Mouse (Mus musculus): Measurements from ENCODE around the gene 1700020A23Rik. TPM values are rescaled to one million over a fixed set of nuclear protein-coding genes. Genes with fewer than 3 reads are reported as not detected.
"Not testable (repeated sequence)": the region's sequence is repeated elsewhere in the genome, so short reads cannot be mapped to it uniquely, and the experiment has no call there.

1700020A23Rik gene
- not detected in 2 replicates for polyA plus RNA-seq (2016; fragmentation: Nextera tagmentation; extraction: Ambion mirVana)

DNA sequence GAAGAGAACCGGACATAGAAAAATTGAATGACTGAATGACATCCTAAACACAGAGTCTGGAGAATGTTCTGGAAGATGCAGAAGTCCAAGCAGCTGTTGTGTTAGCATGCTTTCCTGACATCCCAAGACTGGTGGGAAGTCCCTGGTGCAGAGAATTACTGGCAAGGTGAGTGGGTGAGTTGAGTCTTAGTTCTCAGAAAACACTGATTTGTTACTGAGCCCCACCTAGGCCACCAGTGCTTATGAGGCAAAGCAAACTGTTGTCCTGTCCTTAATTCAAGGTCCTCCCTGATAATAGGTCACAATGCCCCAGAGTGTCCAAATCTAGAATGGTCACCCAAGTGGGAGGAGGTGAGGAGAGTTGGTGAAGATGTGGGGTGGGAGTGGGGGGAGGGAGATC, at the start of gene 1700020A23Rik, which contains the start of gene Gm28372:
TSS of gene 1700020A23Rik (plus strand) at position 321 of the 400 bp plus-strand sequence.
TSS of gene Gm28372 (plus strand) at position 301 of the 400 bp plus-strand sequence.
- peaks cover 3% of the 10 kb centered on the region; the same call in 1 of the 2 replicates for H3K27me3 ChIP-seq
- no peaks in the 10 kb centered on the region for H3K36me3 ChIP-seq
- H3K4me2 ChIP-seq = no peak within 1 kb of the TSS
- no peak within 1 kb of the TSS for H3K4me3 ChIP-seq (replicated peaks)
- ATAC-seq (ENCODE audit: insufficient number of reproducible peaks, insufficient read depth, low FRiP score, low TSS enrichment, low read depth) = no peak
- no peak within 1 kb of the TSS for H3K9ac ChIP-seq (replicated peaks)
- peaks cover 28% of the 10 kb centered on the region for H3K4me1 ChIP-seq (replicated peaks)
- H3K27ac ChIP-seq = no peak within 1 kb of the TSS
- H3K9me3 ChIP-seq = no peaks in the 10 kb centered on the region
- WGBS = 83% methylated on average over 1 of the region's 1 CpGs

DNA sequence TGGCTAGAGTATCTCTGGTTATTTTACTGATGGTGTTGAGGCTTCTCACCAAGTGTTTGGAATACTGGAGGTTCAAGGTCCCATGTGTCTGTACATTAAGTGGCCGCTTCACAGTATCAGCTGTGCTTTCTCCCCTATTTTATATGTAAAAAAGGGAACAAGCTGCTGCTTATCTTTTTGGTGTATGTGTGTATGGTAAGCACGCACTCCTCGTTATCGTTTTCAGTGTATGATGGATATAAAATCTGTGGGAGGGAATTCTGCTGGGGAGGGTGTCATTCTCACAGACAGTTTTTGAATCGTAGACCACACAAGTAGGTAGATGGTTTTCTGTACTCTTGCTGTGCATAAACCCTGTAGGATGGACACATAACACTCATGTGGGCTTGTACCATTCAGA, 47.5 kb upstream of the 1700020A23Rik start:
- no peak overlapping the region for H3K9ac ChIP-seq (replicated peaks)
- WGBS = 95% methylated on average over 5 of the region's 5 CpGs
- ATAC-seq (ENCODE audit: insufficient number of reproducible peaks, insufficient read depth, low FRiP score, low TSS enrichment, low read depth) = no peak
- H3K4me2 ChIP-seq = no peak overlapping the region
- H3K36me3 ChIP-seq = no peaks in the 10 kb centered on the region
- H3K27ac ChIP-seq = no peak overlapping the region
- H3K27me3 ChIP-seq = peaks cover 58% of the 10 kb centered on the region
- H3K9me3 ChIP-seq = no peaks in the 10 kb centered on the region
- no peak overlapping the region for H3K4me3 ChIP-seq (replicated peaks)
- peaks cover 8% of the 10 kb centered on the region; the same call in 1 of the 2 replicates for H3K4me1 ChIP-seq (replicated peaks)

DNA sequence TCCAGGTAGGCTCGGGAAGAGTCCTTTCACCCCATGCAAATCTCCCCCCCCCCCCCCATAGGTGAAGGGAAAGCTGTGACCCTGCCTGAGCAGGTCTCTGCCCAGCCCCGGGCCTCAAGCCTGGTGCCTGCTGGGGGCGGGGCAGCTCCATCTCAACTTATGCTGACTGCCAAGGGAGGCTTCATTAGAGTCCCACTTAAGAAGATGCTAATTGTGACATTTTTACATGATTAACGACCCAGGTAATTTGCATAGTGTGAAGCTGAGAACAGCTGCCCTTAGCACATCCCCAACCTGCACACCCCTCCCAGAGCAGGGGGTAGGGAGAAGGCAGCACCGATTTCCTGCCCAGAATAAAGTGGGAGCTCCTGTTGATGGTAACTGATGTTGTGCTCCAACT, 46.2 kb upstream of the 1700020A23Rik start:
- Histone ChIP-seq H3K4me3 (replicated peaks) (no peak overlapping the region), H3K9me3 (no peaks in the 10 kb centered on the region), H3K4me2 (no peak overlapping the region)

DNA sequence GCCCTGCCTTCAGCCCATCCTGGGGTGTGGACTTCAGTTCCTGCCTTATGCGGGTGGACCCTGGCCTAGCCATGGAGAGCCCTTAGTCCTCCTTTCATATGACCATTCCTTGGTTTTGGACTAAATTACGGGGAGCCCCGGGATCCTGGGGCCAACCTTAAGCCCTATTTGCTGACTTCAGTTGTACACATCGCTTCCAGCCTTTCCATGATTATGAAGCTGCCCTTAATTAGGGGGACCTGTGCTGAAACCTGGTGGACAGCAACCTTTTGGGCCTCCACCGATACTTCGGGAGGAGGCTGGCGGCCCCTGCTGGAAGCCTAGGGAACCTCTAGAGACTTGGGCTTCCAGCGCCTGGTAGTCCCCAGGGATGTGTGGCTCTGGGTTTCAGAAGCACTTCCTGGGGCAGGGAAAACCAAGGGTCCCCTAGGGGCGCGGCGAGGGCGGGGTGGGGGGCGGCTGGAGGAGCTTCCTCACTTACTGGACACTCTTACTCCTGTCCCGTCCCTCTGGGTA, 42.5 kb upstream of the 1700020A23Rik start:
- H3K27me3 ChIP-seq = peaks cover 96% of the 10 kb centered on the region
- ATAC-seq (ENCODE audit: insufficient number of reproducible peaks, insufficient read depth, low FRiP score, low TSS enrichment, low read depth) = no peak
- WGBS = 3% methylated on average over 14 of the region's 14 CpGs

More for the DNA sequence above, 46.2 kb upstream of the 1700020A23Rik start:
- Histone ChIP-seq H3K27me3 (peaks cover 71% of the 10 kb centered on the region), H3K36me3 (no peaks in the 10 kb centered on the region), H3K27ac (no peak overlapping the region), H3K4me1 (replicated peaks) (peaks cover 8% of the 10 kb centered on the region; the same call in 1 of the 2 replicates), H3K9ac (replicated peaks) (no peak overlapping the region)
- ATAC-seq (ENCODE audit: insufficient number of reproducible peaks, insufficient read depth, low FRiP score, low TSS enrichment, low read depth) = no peak
- 4% methylated on average over 5 of the region's 5 CpGs for WGBS

DNA sequence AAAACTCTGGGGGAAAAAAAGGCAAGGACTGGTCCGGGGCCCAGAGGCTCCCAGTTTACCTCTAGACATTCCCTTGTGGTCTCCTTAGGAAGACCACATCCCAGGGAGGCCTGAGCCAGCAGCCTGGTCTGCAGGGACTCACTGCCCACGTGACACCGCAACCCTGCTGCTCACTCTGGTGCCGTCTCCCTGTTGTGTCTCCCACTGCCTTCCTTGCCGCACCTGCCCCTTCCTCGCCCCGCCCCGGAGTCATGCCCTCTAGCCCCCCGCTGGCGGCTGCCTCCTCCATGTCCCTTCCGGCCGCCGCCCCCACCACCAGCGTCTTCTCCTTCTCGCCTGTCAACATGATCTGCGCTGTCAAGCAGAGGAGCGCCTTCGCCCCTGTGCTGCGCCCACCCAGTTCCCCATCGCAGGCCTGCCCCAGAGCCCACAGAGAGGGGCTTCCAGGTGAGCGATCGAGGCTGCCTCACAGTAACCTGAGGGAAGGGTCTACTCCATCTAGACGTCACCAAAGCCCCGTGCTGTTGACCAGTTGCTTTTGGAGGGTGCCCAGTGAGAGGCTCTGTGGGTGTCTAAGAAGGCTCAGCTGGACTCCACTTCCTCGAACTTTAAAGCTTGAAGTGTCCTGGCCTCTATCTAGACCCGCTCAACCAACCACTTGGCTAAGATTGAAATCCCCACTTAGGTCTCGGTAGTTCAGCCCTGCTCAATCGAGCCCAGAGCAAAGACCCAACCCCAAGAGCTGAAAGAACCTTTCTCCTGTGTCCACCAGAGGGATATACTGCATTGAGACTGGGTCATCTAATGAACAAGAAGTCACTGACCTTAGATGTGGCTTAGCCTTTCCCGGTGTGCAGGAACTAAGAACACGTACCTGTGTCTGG, 39.6 kb upstream of the 1700020A23Rik start:
- peak overlapping the region; percentile 65 for H3K4me2 ChIP-seq
- H3K4me1 ChIP-seq (replicated peaks) = peaks cover 14% of the 10 kb centered on the region
- H3K36me3 ChIP-seq = no peaks in the 10 kb centered on the region
- peaks cover 71% of the 10 kb centered on the region for H3K27me3 ChIP-seq
- no peak overlapping the region for H3K27ac ChIP-seq
- no peaks in the 10 kb centered on the region for H3K9me3 ChIP-seq
- peak overlapping the region; percentile 53; the same call in 1 of the 2 replicates for H3K9ac ChIP-seq (replicated peaks)
- peak overlapping the region; percentile 43 for H3K4me3 ChIP-seq (replicated peaks)
- ATAC-seq (ENCODE audit: insufficient number of reproducible peaks, insufficient read depth, low FRiP score, low TSS enrichment, low read depth) = no peak
- 7% methylated on average over 30 of the region's 30 CpGs for WGBS

More for the DNA sequence above, 42.5 kb upstream of the 1700020A23Rik start:
- Histone ChIP-seq H3K4me3 (replicated peaks) (peak overlapping the region; percentile 20), H3K4me2 (peak overlapping the region; percentile 15; the same call in 1 of the 2 replicates), H3K27ac (no peak overlapping the region), H3K4me1 (replicated peaks) (peaks cover 14% of the 10 kb centered on the region), H3K9ac (replicated peaks) (no peak overlapping the region), H3K9me3 (no peaks in the 10 kb centered on the region), H3K36me3 (no peaks in the 10 kb centered on the region)

DNA sequence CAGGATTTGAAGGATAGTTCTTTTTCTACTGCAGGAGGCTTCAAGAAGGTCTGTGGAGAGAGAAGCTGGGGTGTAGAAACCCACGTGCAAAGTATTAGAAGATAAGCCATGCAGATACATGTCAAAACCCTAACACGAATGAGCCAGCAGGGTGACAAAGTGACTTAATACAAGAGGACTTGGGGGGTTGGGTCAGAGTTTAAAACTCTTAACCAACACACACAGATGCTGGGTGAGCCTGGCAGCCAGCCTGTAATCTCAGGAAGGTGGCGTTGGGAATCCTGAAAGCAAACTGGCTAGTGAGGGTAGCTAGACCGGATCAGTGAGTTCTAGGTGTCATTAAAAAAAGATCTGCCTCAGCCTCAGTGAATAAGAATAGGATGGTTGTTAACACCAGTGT, 37.7 kb upstream of the 1700020A23Rik start:
- Histone ChIP-seq H3K36me3 (no peaks in the 10 kb centered on the region), H3K9me3 (no peaks in the 10 kb centered on the region), H3K4me1 (replicated peaks) (peaks cover 6% of the 10 kb centered on the region), H3K4me3 (replicated peaks) (no peak overlapping the region), H3K9ac (replicated peaks) (no peak overlapping the region), H3K27ac (no peak overlapping the region), H3K4me2 (no peak overlapping the region), H3K27me3 (peaks cover 52% of the 10 kb centered on the region)
- 76% methylated on average over 4 of the region's 4 CpGs for WGBS
- no peak for ATAC-seq (ENCODE audit: insufficient number of reproducible peaks, insufficient read depth, low FRiP score, low TSS enrichment, low read depth)

DNA sequence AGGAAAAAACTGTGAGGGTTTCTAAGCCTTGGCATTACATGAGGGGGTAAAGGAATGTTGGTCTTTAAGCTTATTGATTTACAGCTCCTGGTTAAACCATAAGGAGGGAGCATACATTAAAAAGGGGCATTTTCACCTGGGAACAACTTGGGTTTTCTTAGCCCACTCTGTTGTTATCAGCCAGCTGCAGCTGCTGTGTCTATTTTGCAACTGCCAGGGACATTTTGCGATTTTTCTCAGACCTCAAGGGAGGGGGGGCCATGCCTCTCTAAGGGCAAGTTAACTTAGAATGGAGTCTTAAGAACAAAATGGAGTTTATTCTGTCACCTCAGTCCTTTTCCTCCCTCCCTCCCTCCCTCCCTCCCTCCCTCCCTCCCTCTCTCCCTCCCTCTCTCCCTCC, 32.0 kb upstream of the 1700020A23Rik start:
- H3K27me3 ChIP-seq; H3K9me3 ChIP-seq; H3K36me3 ChIP-seq; ATAC-seq (ENCODE audit: insufficient number of reproducible peaks, insufficient read depth, low FRiP score, low TSS enrichment, low read depth); H3K4me2 ChIP-seq; H3K4me3 ChIP-seq (replicated peaks); H3K9ac ChIP-seq (replicated peaks); H3K27ac ChIP-seq; H3K4me1 ChIP-seq (replicated peaks): not testable (repeated sequence)
- WGBS = 15% methylated on average over 1 of the region's 1 CpGs

DNA sequence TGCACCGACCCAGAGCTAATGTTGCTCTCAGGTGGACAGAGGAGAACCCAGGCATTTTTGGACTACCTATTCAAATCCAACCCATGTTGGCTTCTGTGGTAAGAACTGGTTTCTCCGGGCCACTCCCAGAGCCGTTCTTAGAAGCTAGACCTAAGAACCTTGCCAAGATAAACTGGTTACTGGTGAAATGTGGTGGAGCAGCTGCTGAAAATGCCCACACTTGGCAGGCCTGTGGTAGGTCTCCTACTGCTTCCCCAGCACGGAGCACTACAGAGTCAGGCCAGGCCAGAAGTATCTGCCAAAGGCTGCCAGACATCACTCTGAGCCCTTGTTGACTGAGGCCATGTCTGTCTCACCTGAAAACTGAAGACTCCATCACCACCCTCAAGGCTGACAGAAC, 30.1 kb upstream of the 1700020A23Rik start:
- no peak for ATAC-seq (ENCODE audit: insufficient number of reproducible peaks, insufficient read depth, low FRiP score, low TSS enrichment, low read depth)
- Histone ChIP-seq H3K4me2 (no peak overlapping the region), H3K4me3 (replicated peaks) (no peak overlapping the region), H3K27ac (no peak overlapping the region), H3K9me3 (no peaks in the 10 kb centered on the region), H3K4me1 (replicated peaks) (no peaks in the 10 kb centered on the region), H3K27me3 (peaks cover 4% of the 10 kb centered on the region; the same call in 1 of the 2 replicates), H3K36me3 (no peaks in the 10 kb centered on the region), H3K9ac (replicated peaks) (no peak overlapping the region)
- WGBS = 81% methylated on average over 4 of the region's 4 CpGs

DNA sequence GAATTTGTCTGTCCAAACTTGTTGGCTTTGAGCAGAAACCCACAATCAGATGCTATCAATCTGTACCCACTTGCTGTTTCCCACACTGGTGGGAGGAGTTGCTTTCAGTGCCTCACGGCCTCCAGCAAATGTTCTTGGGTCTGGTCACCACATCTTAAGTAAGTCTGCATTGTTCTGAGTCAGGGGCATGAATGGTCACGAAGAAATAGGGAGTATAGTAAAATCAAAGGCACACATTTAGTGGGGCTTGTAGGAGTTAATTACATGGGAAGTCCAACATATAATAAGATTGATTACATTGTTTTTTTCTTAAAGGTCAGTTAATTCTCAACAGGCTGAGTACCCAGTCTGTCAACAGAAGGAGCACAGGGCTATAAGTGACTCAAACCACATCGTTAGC, 21.9 kb upstream of the 1700020A23Rik start:
- H3K27me3 ChIP-seq = no peaks in the 10 kb centered on the region
- H3K36me3 ChIP-seq = no peaks in the 10 kb centered on the region
- H3K4me1 ChIP-seq (replicated peaks) = no peaks in the 10 kb centered on the region; the same call in 1 of the 2 replicates
- no peak overlapping the region for H3K9ac ChIP-seq (replicated peaks)
- H3K4me3 ChIP-seq (replicated peaks) = no peak overlapping the region
- ATAC-seq (ENCODE audit: insufficient number of reproducible peaks, insufficient read depth, low FRiP score, low TSS enrichment, low read depth) = no peak
- no peak overlapping the region for H3K4me2 ChIP-seq
- 0 out of 2 replicates have a peak, but pooled peaks cover 4% of the 10 kb centered on the region for H3K9me3 ChIP-seq
- H3K27ac ChIP-seq = no peak overlapping the region
- 45% methylated on average over 3 of the region's 3 CpGs for WGBS

DNA sequence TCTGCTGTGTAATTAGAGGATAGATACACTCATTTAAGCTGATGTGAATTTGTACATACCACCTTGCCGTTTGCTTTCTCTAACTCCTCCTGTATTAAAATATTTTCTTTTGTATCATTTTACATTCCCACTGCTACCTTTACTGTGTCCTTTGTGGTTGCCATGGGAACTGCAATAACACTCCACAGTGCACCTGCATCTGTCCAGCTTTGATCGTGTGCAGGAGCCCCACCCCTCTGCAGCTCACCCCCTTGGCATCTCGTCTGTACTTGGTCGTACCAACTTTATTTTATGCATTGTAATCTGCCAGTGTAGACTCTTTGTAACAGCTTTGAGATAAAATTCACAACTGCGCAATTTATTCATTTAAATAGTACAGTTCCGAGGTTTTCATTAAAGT, 21.2 kb upstream of the 1700020A23Rik start:
- WGBS = 74% methylated on average over 6 of the region's 6 CpGs

DNA sequence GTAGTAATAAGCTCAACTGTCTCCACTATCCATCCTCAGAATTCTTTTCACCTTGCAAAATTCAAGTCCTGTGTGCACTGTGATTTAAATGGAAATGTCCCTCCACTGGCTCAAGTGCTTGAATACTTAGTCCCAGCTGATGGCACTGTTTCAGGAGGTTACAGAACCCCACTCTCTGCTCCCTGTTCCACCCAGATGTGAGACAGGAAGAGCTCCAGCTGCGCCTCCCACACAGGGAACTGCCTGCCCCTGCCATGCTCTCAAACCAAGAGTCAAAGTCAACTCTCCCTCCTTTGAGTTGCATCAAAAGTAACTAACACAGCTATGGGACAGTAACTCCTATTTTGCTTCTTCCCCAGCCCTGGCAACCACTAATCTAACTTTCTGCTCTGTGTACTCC, 18.8 kb upstream of the 1700020A23Rik start:
- no peak for ATAC-seq (ENCODE audit: insufficient number of reproducible peaks, insufficient read depth, low FRiP score, low TSS enrichment, low read depth)
- H3K9ac ChIP-seq (replicated peaks) = no peak overlapping the region
- no peak overlapping the region for H3K4me2 ChIP-seq
- H3K27ac ChIP-seq = no peak overlapping the region
- WGBS = 62% methylated on average over 1 of the region's 1 CpGs
- H3K36me3 ChIP-seq = peaks cover 16% of the 10 kb centered on the region
- H3K4me1 ChIP-seq (replicated peaks) = no peaks in the 10 kb centered on the region; the same call in 1 of the 2 replicates
- H3K9me3 ChIP-seq = 0 out of 2 replicates have a peak, but pooled peaks cover 4% of the 10 kb centered on the region
- no peaks in the 10 kb centered on the region for H3K27me3 ChIP-seq
- H3K4me3 ChIP-seq (replicated peaks) = no peak overlapping the region

More for the DNA sequence above, 21.2 kb upstream of the 1700020A23Rik start:
- Histone ChIP-seq H3K27me3 (no peaks in the 10 kb centered on the region), H3K4me2 (no peak overlapping the region), H3K4me1 (replicated peaks) (no peaks in the 10 kb centered on the region; the same call in 1 of the 2 replicates), H3K9ac (replicated peaks) (no peak overlapping the region), H3K4me3 (replicated peaks) (no peak overlapping the region), H3K9me3 (0 out of 2 replicates have a peak, but pooled peaks cover 4% of the 10 kb centered on the region), H3K36me3 (0 out of 2 replicates have a peak, but pooled peaks cover under 1% of the 10 kb centered on the region), H3K27ac (no peak overlapping the region)
- no peak for ATAC-seq (ENCODE audit: insufficient number of reproducible peaks, insufficient read depth, low FRiP score, low TSS enrichment, low read depth)

All from limb, embryonic 12.5 days (tissue).